Mouse (Mus musculus): Measurements from ENCODE around the gene Sctr. TPM values are rescaled to one million over a fixed set of nuclear protein-coding genes. Genes with fewer than 3 reads are reported as not detected.

Sctr gene
- 0.73 and 0.87 TPM in 2 replicates for polyA plus RNA-seq (2016; fragmentation: Nextera tagmentation; extraction: Ambion mirVana)

- H3K9me3 ChIP-seq = no peaks in the 10 kb centered on the region
- H3K9ac ChIP-seq (replicated peaks) = peak within 1 kb of the TSS; percentile 56
- H3K4me3 ChIP-seq = peak within 1 kb of the TSS; percentile 50
- no peak within 1 kb of the TSS for H3K27ac ChIP-seq (replicated peaks)
- under 1% methylated on average over 39 of the region's 39 CpGs for WGBS
- H3K36me3 ChIP-seq = no peaks in the 10 kb centered on the region
- peaks cover 33% of the 10 kb centered on the region for H3K27me3 ChIP-seq
- peak within 1 kb of the TSS; percentile 78 for H3K4me2 ChIP-seq (replicated peaks)
- ATAC-seq (ENCODE audit: low FRiP score, low read depth) = peak; percentile 86
- H3K4me1 ChIP-seq = peaks cover 14% of the 10 kb centered on the region; the same call in 1 of the 2 replicates
Observed at GRCm38 (mm10) chr1:120006844-120007790, at the start of gene Sctr. Sctr (plus strand) TSS chr1:120006894.

- Histone ChIP-seq H3K36me3 (no peaks in the 10 kb centered on the region), H3K27me3 (no peaks in the 10 kb centered on the region), H3K27ac (replicated peaks) (no peak overlapping the region), H3K4me1 (no peaks in the 10 kb centered on the region), H3K4me3 (no peak overlapping the region), H3K9ac (replicated peaks) (no peak overlapping the region), H3K9me3 (no peaks in the 10 kb centered on the region), H3K4me2 (replicated peaks) (no peak overlapping the region)
- ATAC-seq (ENCODE audit: low FRiP score, low read depth) = no peak
- 74% methylated on average over 9 of the region's 9 CpGs for WGBS
Observed at GRCm38 (mm10) chr1:119957716-119958222, 48.9 kb upstream of the Sctr start.

GRCm38 (mm10) chr1:119959464-119959863 is 47.2 kb upstream of the Sctr start:
- Histone ChIP-seq H3K36me3 (no peaks in the 10 kb centered on the region), H3K4me1 (no peaks in the 10 kb centered on the region)
- 96% methylated on average over 4 of the region's 4 CpGs for WGBS

GRCm38 (mm10) chr1:119959920-119960319 is 46.8 kb upstream of the Sctr start:
- no peaks in the 10 kb centered on the region for H3K27me3 ChIP-seq
- 74% methylated on average over 7 of the region's 7 CpGs for WGBS
- no peak overlapping the region for H3K4me2 ChIP-seq (replicated peaks)
- no peaks in the 10 kb centered on the region for H3K9me3 ChIP-seq
- H3K4me3 ChIP-seq = no peak overlapping the region
- H3K27ac ChIP-seq (replicated peaks) = no peak overlapping the region
- no peak overlapping the region for H3K9ac ChIP-seq (replicated peaks)
- no peaks in the 10 kb centered on the region for H3K4me1 ChIP-seq
- ATAC-seq (ENCODE audit: low FRiP score, low read depth) = no peak
- H3K36me3 ChIP-seq = no peaks in the 10 kb centered on the region

More at GRCm38 (mm10) chr1:119959464-119959863, 47.2 kb upstream of the Sctr start:
- Histone ChIP-seq H3K9me3 (no peaks in the 10 kb centered on the region), H3K4me3 (no peak overlapping the region), H3K9ac (replicated peaks) (no peak overlapping the region), H3K27me3 (no peaks in the 10 kb centered on the region), H3K27ac (replicated peaks) (no peak overlapping the region), H3K4me2 (replicated peaks) (no peak overlapping the region)
- ATAC-seq (ENCODE audit: low FRiP score, low read depth) = 0 out of 2 replicates have a peak, but pooled peaks have one; percentile 42

- H3K4me3 ChIP-seq = no peak overlapping the region
- no peak overlapping the region for H3K27ac ChIP-seq (replicated peaks)
- H3K9ac ChIP-seq (replicated peaks) = no peak overlapping the region
- H3K36me3 ChIP-seq = no peaks in the 10 kb centered on the region
- no peaks in the 10 kb centered on the region for H3K27me3 ChIP-seq
- whole genome bisulfite sequencing = 63% methylated on average over 12 of the region's 12 CpGs
- H3K4me2 ChIP-seq (replicated peaks) = no peak overlapping the region
- ATAC-seq (ENCODE audit: low FRiP score, low read depth) = no peak
- no peaks in the 10 kb centered on the region for H3K4me1 ChIP-seq
- H3K9me3 ChIP-seq = no peaks in the 10 kb centered on the region
Observed at GRCm38 (mm10) chr1:119965804-119966514, 40.7 kb upstream of the Sctr start.

- Histone ChIP-seq H3K27ac (replicated peaks) (no peak overlapping the region), H3K27me3 (no peaks in the 10 kb centered on the region), H3K4me3 (no peak overlapping the region), H3K36me3 (no peaks in the 10 kb centered on the region), H3K9me3 (no peaks in the 10 kb centered on the region), H3K4me2 (replicated peaks) (no peak overlapping the region), H3K4me1 (no peaks in the 10 kb centered on the region), H3K9ac (replicated peaks) (no peak overlapping the region)
- WGBS = 43% methylated on average over 4 of the region's 4 CpGs
- ATAC-seq (ENCODE audit: low FRiP score, low read depth) = no peak
Observed at GRCm38 (mm10) chr1:119973117-119973516, 33.6 kb upstream of the Sctr start.

GRCm38 (mm10) chr1:119975141-119975540 is 31.6 kb upstream of the Sctr start:
- Histone ChIP-seq H3K27me3 (no peaks in the 10 kb centered on the region), H3K36me3 (no peaks in the 10 kb centered on the region), H3K27ac (replicated peaks) (no peak overlapping the region), H3K4me2 (replicated peaks) (no peak overlapping the region), H3K4me1 (no peaks in the 10 kb centered on the region), H3K9me3 (0 out of 2 replicates have a peak, but pooled peaks cover 2% of the 10 kb centered on the region), H3K9ac (replicated peaks) (no peak overlapping the region), H3K4me3 (no peak overlapping the region)
- 85% methylated on average over 4 of the region's 4 CpGs for WGBS
- no peak for ATAC-seq (ENCODE audit: low FRiP score, low read depth)

GRCm38 (mm10) chr1:119986555-119986954 is 20.1 kb upstream of the Sctr start:
- Histone ChIP-seq H3K4me1 (no peaks in the 10 kb centered on the region), H3K9ac (replicated peaks) (no peak overlapping the region), H3K4me3 (no peak overlapping the region), H3K36me3 (no peaks in the 10 kb centered on the region), H3K27me3 (no peaks in the 10 kb centered on the region), H3K27ac (replicated peaks) (no peak overlapping the region), H3K9me3 (0 out of 2 replicates have a peak, but pooled peaks cover 4% of the 10 kb centered on the region), H3K4me2 (replicated peaks) (no peak overlapping the region)
- 88% methylated on average over 5 of the region's 5 CpGs for WGBS
- ATAC-seq (ENCODE audit: low FRiP score, low read depth) = no peak

GRCm38 (mm10) chr1:119996798-119997581 is 9.7 kb upstream of the Sctr start, which contains the start of gene Cfap221:
Cfap221 (minus strand) TSS chr1:119997234.
- H3K4me1 ChIP-seq = peaks cover 9% of the 10 kb centered on the region
- H3K27ac ChIP-seq (replicated peaks) = no peak within 1 kb of the TSS
- ATAC-seq (ENCODE audit: low FRiP score, low read depth) = peak; percentile 86
- WGBS = 3% methylated on average over 30 of the region's 30 CpGs
- H3K9me3 ChIP-seq = no peaks in the 10 kb centered on the region
- peak within 1 kb of the TSS; percentile 47 for H3K4me3 ChIP-seq
- peak within 1 kb of the TSS; percentile 80 for H3K4me2 ChIP-seq (replicated peaks)
- no peaks in the 10 kb centered on the region for H3K36me3 ChIP-seq
- no peaks in the 10 kb centered on the region for H3K27me3 ChIP-seq
- H3K9ac ChIP-seq (replicated peaks) = no peak within 1 kb of the TSS

- Histone ChIP-seq H3K27me3 (no peaks in the 10 kb centered on the region), H3K4me3 (peak overlapping the region; percentile 47; the same call in 1 of the 2 replicates), H3K4me2 (replicated peaks) (peak overlapping the region; percentile 80), H3K9ac (replicated peaks) (no peak overlapping the region), H3K9me3 (no peaks in the 10 kb centered on the region), H3K36me3 (no peaks in the 10 kb centered on the region), H3K4me1 (peaks cover 9% of the 10 kb centered on the region), H3K27ac (replicated peaks) (no peak overlapping the region)
- 31% methylated on average over 5 of the region's 5 CpGs for WGBS
- ATAC-seq (ENCODE audit: low FRiP score, low read depth) = peak; percentile 32; the same call in 1 of the 2 replicates
Observed at GRCm38 (mm10) chr1:119997644-119998043, 9.1 kb upstream of the Sctr start.
